Mouse (Mus musculus) erythroblast, embryonic 14.5 days (primary cell): Measurements from ENCODE around the gene Mnt.

Source experiments
- GATA1 ChIP-seq: IDR thresholded peaks from 2 replicates; pipeline ENCODE4 v1.6.1; 2012; ENCODE audit warnings: low read length, inconsistent platforms, mixed read lengths
- TAL1 ChIP-seq: IDR thresholded peaks from 3 replicates; pipeline ENCODE4 v1.6.1; 2012; ENCODE audit warnings: low read length, inconsistent platforms, mixed read lengths

DNA sequence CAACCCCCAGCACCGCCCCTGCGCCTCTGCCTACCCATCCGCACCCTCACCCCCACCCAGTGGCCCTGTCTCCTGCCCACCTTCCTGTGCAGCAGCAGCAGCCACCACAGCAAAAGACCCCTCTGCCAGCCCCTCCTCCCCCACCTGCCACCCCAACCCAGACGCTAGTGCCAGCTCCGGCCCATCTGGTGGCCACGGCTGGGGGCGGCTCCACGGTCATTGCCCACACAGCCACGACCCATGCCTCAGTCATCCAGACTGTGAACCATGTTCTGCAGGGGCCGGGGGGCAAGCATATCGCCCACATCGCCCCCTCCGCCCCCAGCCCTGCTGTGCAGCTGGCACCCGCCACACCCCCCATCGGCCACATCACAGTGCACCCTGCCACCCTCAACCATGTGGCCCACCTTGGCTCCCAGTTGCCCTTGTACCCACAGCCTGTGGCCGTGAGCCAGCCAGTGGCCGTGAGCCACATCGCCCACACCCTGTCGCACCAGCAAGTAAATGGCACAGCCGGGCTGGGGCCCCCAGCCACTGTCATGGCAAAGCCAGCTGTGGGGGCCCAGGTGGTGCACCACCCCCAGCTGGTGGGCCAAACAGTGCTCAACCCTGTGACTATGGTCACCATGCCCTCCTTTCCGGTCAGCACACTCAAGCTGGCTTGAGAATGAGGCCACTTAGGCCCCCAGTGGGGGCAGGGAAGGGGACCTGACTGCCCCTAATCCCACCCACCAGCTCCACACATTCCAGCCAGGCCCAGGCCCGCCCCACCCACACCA is 12.1 kb downstream of the Mnt start:
- TF ChIP-seq TAL1, result no peak
- TF ChIP-seq GATA1, result no peak
